Mouse (Mus musculus) lung, adult 2 months (tissue): ENCODE measurements at regions not wholly inside any gene's neighbourhood (a gene's known extent, or its start where the extent isn't known, plus 50 kb on each side); places are given as distances from the start of the nearest gene placed in this dataset.

Source experiments
- CTCF ChIP-seq: fragments of 200-500 bp; IDR thresholded peaks from 2 replicates; pipeline ENCODE4 v1.5.1; 2011; ENCODE audit warnings: mild to moderate bottlenecking, low read length, control low read depth; ENCODE audit not compliant: insufficient read depth
- POLR2A ChIP-seq: fragments of 200-500 bp; IDR thresholded peaks from 2 replicates; pipeline ENCODE4 v1.6.1; 2011; ENCODE audit warnings: low read depth, mild to moderate bottlenecking, control low read depth, low read length, borderline replicate concordance; ENCODE audit errors: extremely low read depth

DNA sequence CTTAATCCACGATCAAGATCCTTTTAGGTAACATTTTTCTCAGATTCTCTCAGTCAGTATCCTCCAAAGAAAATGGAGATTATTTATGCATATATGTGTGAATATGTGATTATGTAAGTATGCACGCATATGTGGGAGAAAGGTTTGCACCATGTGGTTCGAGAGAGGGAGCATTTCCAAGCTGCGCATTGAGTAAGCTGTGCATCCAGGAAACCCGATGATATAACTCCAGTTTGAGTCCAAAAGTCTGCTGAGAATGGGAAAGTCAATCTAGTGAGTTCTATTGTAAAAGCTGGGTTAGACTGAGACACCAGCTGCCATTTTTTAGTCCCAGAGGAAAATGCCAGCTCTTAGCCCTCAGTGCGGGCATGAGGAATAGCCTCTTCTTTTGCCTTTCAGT lies 89.9 kb upstream of the Krr1 start:
- TF ChIP-seq POLR2A (no peak), CTCF (no peak)
